Mouse (Mus musculus) lung, postnatal 14 days (tissue): Measurements from ENCODE around the gene Rpl38.
"Not testable (repeated sequence)": the region's sequence is repeated elsewhere in the genome, so short reads cannot be mapped to it uniquely, and the experiment has no call there.

Source experiments
- DNase-seq: peaks from one replicate; pipeline ENCODE4 v3.0.0; 2021

Gene Rpl38

GRCm38 (mm10) chr11:114657737-114658136 is 10.6 kb upstream of the Rpl38 start:
- DNase-seq, result peak; percentile 75

- no peak for DNase-seq
Measured at GRCm38 (mm10) chr11:114662161-114662560, 6.2 kb upstream of the Rpl38 start.

- peak; percentile 69 for DNase-seq
Measured at GRCm38 (mm10) chr11:114662746-114663362, 5.5 kb upstream of the Rpl38 start.

GRCm38 (mm10) chr11:114664164-114664563 is 4.2 kb upstream of the Rpl38 start:
- no peak for DNase-seq

GRCm38 (mm10) chr11:114665463-114665862 is 2.9 kb upstream of the Rpl38 start:
- DNase-seq, result no peak

GRCm38 (mm10) chr11:114666786-114667185 is 1.5 kb upstream of the Rpl38 start:
- no peak for DNase-seq

- no peak for DNase-seq
Measured at GRCm38 (mm10) chr11:114667236-114667931, 940 bp upstream of the Rpl38 start.

- peak; percentile 36 for DNase-seq
Measured at GRCm38 (mm10) chr11:114667932-114668285, 415 bp upstream of the Rpl38 start.

GRCm38 (mm10) chr11:114668741-114669623 is 658 bp downstream of the Rpl38 start:
- peak; percentile 74 for DNase-seq

GRCm38 (mm10) chr11:114669651-114670168 is 1.4 kb downstream of the Rpl38 start:
- DNase-seq, result no peak

GRCm38 (mm10) chr11:114671147-114671546 is 2.8 kb downstream of the Rpl38 start:
- DNase-seq, result no peak

- DNase-seq, result peak; percentile 44
Measured at GRCm38 (mm10) chr11:114672794-114673718, 4.7 kb downstream of the Rpl38 start.

GRCm38 (mm10) chr11:114673719-114674050 is 5.4 kb downstream of the Rpl38 start:
- DNase-seq, result no peak

GRCm38 (mm10) chr11:114674180-114674579 is 5.9 kb downstream of the Rpl38 start:
- no peak for DNase-seq

- not testable (repeated sequence) for DNase-seq
Measured at GRCm38 (mm10) chr11:114674796-114675195, 6.5 kb downstream of the Rpl38 start.

- DNase-seq, result peak; percentile 84
Measured at GRCm38 (mm10) chr11:114675341-114675825, 7.1 kb downstream of the Rpl38 start, which contains the start of gene Ttyh2. Gene Ttyh2, plus strand, starts transcription at chr11:114675431.

- peak; percentile 48 for DNase-seq
Measured at GRCm38 (mm10) chr11:114675826-114676401, 7.6 kb downstream of the Rpl38 start.

GRCm38 (mm10) chr11:114676431-114676830 is 8.1 kb downstream of the Rpl38 start:
- DNase-seq, result peak; percentile 23

GRCm38 (mm10) chr11:114676896-114677530 is 8.7 kb downstream of the Rpl38 start:
- no peak for DNase-seq

- no peak for DNase-seq
Measured at GRCm38 (mm10) chr11:114679582-114679981, 11.3 kb downstream of the Rpl38 start.

- no peak for DNase-seq
Measured at GRCm38 (mm10) chr11:114680291-114680690, 12.0 kb downstream of the Rpl38 start.
